Mouse (Mus musculus) liver, embryonic 13.5 days (tissue): ENCODE results near the gene Clcf1. TPM values are rescaled to one million over a fixed set of nuclear protein-coding genes. Genes with fewer than 3 reads are reported as not detected.
A peak's percentile ranks its signal among the peaks of the same experiment; 100 is the strongest.

Experiments used
- ATAC-seq: fragments of 200-750 bp; cut with Nextera tagmentation; 2 replicates; pipeline ENCODE4 v1.8.0; 2017; ENCODE audit warnings: low read depth, mild to moderate bottlenecking, moderate number of reproducible peaks, moderate library complexity
- DNase-seq: peaks from one replicate; pipeline ENCODE4 v3.0.0; 2022
- H3K27ac ChIP-seq: fragments of 300-500 bp; sonication (generic); 2 replicates; pipeline ENCODE4 v1.5.1; 2015; ENCODE audit warnings: moderate library complexity, mild to moderate bottlenecking, inconsistent platforms
- H3K27me3 ChIP-seq: fragments of 300-500 bp; sonication (generic); 2 replicates; pipeline ENCODE4 v1.6.1; 2015; ENCODE audit warnings: mild to moderate bottlenecking, inconsistent platforms
- H3K36me3 ChIP-seq: fragments of 300-500 bp; sonication (generic); 2 replicates; pipeline ENCODE4 v1.6.1; 2015; ENCODE audit warnings: mild to moderate bottlenecking, inconsistent platforms
- H3K4me1 ChIP-seq: fragments of 300-500 bp; sonication (generic); replicated peaks from 2 replicates; pipeline ENCODE4 v1.6.1; 2015; ENCODE audit warnings: inconsistent platforms
- H3K4me2 ChIP-seq: fragments of 300-500 bp; sonication (generic); 2 replicates; pipeline ENCODE4 v1.6.1; 2015; ENCODE audit warnings: inconsistent platforms, mild to moderate bottlenecking, moderate library complexity
- H3K4me3 ChIP-seq: fragments of 300-500 bp; sonication (generic); replicated peaks from 2 replicates; pipeline ENCODE4 v1.5.1; 2015; ENCODE audit warnings: mild to moderate bottlenecking, inconsistent platforms
- H3K9ac ChIP-seq: fragments of 300-500 bp; sonication (generic); 2 replicates; pipeline ENCODE4 v1.6.1; 2015; ENCODE audit warnings: mild to moderate bottlenecking, inconsistent platforms
- H3K9me3 ChIP-seq: fragments of 300-500 bp; sonication (generic); replicated peaks from 2 replicates; pipeline ENCODE4 v1.6.1; 2016; ENCODE audit warnings: inconsistent platforms
- WGBS: fragments of 180-500 bp; shearing (Covaris S2); methylation state at CpG from one replicate; pipeline ENCODE4 v1.1.7; 2015; ENCODE audit not compliant: insufficient replicate concordance; 5-methylcytosine and 5-hydroxymethylcytosine counted together
- microRNA-seq: library from miRNA; unstranded; fragments of <30 nt; microRNA quantifications from one replicate; pipeline ENCODE4, GENCODE M21; 2016
- polyA plus RNA-seq: library from polyadenylated mRNA; unstranded; fragments of >200 nt; fragmentation: Nextera tagmentation; extraction: Ambion mirVana; gene quantifications from 2 replicates; pipeline ENCODE4 v1.2.1, GENCODE M21; 2015

The Clcf1 gene
- polyA plus RNA-seq, 1 experiment from 2014 or later = 0.35 TPM

DNA sequence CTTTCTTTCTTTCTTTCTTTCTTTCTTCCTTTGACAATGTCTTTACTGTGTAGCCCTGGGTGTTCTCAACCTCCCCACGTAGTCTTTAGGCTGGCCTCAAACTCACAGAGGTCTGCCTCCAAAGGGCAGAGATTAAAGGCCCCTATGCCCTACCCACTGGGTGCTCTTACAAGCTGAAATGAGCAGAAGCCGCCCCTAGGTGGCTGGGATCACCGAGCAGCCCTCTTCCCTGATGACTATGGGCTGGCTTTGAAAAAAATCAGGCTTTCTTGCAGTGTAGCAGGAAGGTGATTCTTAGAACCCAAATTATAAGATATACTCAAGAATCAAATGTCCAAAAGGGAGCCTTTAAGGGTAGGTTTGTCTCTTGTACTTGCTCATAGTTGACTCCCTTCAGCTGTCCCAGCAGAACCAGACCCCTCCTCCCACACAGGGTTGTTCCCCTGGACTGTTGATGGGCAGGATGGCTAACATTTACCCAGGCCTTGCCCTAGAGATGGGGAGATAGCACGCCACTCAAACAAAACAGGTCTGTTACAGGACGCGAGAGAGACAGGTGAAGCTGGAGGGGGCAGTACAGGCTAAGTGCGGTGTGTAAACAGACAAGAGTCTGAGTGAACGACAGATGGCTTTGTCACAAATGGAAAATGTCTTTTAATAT is 47.1 kb downstream of the Clcf1 start:
- Histone ChIP-seq H3K27me3 (no peaks in the 10 kb centered on the region), H3K9me3 (no peaks in the 10 kb centered on the region), H3K4me1 (peaks cover 38% of the 10 kb centered on the region), H3K36me3 (no peaks in the 10 kb centered on the region), H3K27ac (no peak overlapping the region; the same call in 1 of the 2 replicates), H3K4me2 (no peak overlapping the region), H3K4me3 (no peak overlapping the region), H3K9ac (no peak overlapping the region)
- peak; percentile 36; the same call in 1 of the 2 replicates for ATAC-seq
- no peak for DNase-seq
- WGBS = 55% methylated on average over 8 of the region's 8 CpGs

DNA sequence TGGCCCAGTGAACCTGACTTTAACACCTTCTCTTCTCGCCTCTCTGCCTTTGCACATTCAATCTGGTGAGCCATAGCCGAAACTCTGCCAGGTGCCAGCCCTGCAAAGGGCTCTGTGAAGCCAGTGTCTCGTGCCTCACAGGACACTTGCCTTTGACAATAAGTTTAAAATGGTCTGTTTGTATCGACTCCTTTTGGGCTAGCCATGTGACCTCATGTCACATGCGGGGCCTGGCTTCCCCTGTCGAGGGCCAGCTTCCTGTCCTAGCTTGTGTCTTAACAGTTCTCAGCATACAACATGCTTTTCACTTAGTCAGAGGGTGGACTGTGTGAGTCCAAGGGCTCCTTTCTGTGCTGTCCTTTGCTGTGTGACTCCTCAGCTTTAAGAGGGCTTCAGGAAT is 48.7 kb downstream of the Clcf1 start:
- Histone ChIP-seq H3K4me3 (no peak overlapping the region), H3K9me3 (no peaks in the 10 kb centered on the region), H3K36me3 (no peaks in the 10 kb centered on the region), H3K4me2 (no peak overlapping the region), H3K27me3 (peaks cover 8% of the 10 kb centered on the region; the same call in 1 of the 2 replicates), H3K9ac (no peak overlapping the region), H3K4me1 (peaks cover 31% of the 10 kb centered on the region), H3K27ac (no peak overlapping the region)
- 44% methylated on average over 6 of the region's 6 CpGs for WGBS
- DNase-seq (no peak), ATAC-seq (no peak)

DNA sequence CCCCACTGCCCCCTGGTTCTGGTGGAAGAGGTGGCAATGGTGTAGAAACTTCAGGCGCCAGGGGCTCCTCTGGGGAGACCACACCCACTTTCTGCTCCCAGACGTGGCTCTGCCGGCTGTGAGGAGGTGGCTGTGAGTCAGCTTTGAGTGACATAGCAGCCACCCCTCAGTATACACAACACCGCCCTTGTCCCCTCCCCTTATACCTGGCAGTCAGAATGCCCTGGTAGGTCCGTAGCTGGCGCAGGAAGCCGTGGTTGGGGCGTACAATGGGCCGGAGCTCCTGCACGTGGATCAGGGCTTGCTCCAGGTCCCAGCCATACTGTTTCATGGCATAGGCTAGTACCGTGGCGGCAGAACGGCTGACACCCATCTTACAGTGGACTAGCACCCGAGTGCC is 49.7 kb downstream of the Clcf1 start:
- ATAC-seq = no peak
- H3K9me3 ChIP-seq = no peaks in the 10 kb centered on the region
- 51% methylated on average over 14 of the region's 14 CpGs for WGBS
- no peaks in the 10 kb centered on the region for H3K36me3 ChIP-seq
- H3K4me2 ChIP-seq = no peak overlapping the region
- no peak overlapping the region for H3K9ac ChIP-seq
- DNase-seq = no peak
- H3K4me1 ChIP-seq = peaks cover 32% of the 10 kb centered on the region
- peaks cover 16% of the 10 kb centered on the region; the same call in 1 of the 2 replicates for H3K27me3 ChIP-seq
- no peak overlapping the region for H3K27ac ChIP-seq
- no peak overlapping the region for H3K4me3 ChIP-seq

DNA sequence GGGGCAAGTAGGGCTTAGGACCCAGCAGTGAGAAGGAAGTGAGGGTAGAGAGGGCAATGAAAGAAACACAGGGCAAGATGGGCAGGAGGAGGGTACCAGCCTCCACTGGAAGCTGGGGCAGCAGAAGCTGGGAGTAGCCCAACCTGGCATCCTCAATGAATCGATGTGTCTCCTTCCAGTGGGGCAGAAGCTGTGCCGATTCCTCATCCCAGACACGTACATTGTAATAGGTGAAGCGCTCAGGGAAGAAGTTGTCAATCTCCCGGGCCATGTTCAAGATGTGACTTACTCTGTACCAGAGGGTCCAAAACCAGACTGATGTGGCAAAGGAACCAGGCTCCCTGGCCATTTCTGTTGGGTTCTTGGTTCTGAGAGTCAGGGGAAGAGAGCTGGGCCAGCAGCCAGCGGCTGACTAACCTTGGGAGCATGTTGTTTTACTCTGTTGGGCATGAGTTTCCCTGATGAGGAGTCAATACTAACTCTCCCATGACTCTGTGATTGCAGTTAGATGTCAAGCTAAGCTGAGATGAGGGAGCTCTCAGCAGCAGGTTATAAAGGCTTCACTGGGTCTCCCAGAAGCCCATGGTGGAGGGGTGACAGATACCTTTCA is 50.2 kb downstream of the Clcf1 start:
- no peaks in the 10 kb centered on the region for H3K36me3 ChIP-seq
- no peak overlapping the region for H3K9ac ChIP-seq
- 73% methylated on average over 6 of the region's 6 CpGs for WGBS
- H3K4me3 ChIP-seq = no peak overlapping the region
- no peaks in the 10 kb centered on the region for H3K9me3 ChIP-seq
- no peak overlapping the region for H3K4me2 ChIP-seq
- H3K27ac ChIP-seq = no peak overlapping the region
- ATAC-seq (no peak), DNase-seq (no peak)
- H3K27me3 ChIP-seq = peaks cover 19% of the 10 kb centered on the region; the same call in 1 of the 2 replicates
- H3K4me1 ChIP-seq = peaks cover 38% of the 10 kb centered on the region

DNA sequence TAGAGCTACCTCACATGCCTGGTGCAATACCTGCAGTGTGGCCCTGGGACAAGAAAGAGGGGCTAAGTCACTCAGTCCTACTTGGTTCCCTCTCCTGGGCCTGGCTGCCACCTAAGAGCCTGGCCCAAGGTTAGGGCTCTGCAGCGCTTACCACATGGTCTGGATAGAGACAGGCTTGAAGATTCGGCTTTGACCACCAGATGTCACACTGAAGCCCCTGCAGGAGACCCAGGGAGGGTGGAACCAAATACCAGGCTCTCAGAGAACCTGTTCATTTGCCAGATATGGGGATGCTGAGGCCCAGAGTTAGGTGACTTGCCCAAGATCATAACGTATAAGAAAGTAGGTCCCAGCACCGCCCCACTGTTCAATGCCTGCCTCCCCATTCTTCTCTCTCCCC is 51.9 kb downstream of the Clcf1 start:
- Histone ChIP-seq H3K27ac (no peak overlapping the region), H3K36me3 (no peaks in the 10 kb centered on the region), H3K9ac (no peak overlapping the region), H3K4me1 (peaks cover 32% of the 10 kb centered on the region), H3K4me2 (no peak overlapping the region), H3K4me3 (no peak overlapping the region), H3K9me3 (no peaks in the 10 kb centered on the region), H3K27me3 (peaks cover 30% of the 10 kb centered on the region)
- DNase-seq = no peak
- ATAC-seq = no peak
- 56% methylated on average over 4 of the region's 4 CpGs for WGBS

DNA sequence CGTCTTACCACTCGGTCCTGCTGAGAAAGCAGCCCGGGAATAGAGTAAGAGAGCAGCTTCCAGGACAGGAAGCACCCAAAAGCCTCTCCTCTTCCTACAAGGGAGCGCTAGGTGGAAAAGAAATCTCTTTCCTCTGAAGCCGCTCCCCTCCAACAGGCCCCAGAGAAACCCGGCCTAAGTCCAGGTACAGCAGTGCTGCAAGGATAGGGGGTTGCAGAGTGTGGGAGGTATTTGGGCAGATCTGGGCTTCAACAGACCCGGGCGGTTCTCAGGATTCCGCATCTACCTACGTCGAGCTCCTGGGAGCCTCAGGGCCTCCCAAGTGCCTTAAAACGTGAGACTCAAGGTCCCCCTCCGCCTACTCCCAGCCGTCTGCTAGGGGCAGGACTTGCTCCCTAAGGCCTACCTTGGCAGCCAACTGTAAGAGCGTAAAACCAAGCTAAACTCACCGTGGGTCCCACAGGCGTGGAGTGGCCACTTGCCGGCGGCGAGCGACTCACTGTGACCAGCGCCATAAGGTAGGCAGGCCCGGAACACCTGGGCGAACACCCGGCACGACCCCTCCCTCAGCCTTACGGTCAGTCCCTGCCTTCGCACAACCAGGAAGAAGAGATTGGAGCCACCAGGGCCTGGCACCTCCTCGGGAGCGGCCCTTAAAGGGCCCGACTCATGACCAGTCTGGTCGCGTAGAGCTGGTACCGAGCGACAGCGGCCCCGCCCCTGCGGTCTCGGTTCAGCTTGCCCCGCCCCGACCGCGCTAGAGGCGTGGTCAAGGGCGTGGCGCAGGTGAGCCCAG is 54.7 kb downstream of the Clcf1 start, which contains the start of gene Ssh3:
TSS of gene Ssh3 (minus strand) at position 615 of the 796 bp plus-strand sequence.
- H3K27me3 ChIP-seq = peaks cover 30% of the 10 kb centered on the region
- peaks cover 16% of the 10 kb centered on the region for H3K4me1 ChIP-seq
- 12% methylated on average over 46 of the region's 46 CpGs for WGBS
- H3K9me3 ChIP-seq = no peaks in the 10 kb centered on the region
- ATAC-seq (peak; percentile 79), DNase-seq (peak; percentile 54)
- H3K9ac ChIP-seq = peak within 1 kb of the TSS; percentile 45
- H3K4me2 ChIP-seq = peak within 1 kb of the TSS; percentile 67
- no peaks in the 10 kb centered on the region for H3K36me3 ChIP-seq
- no peak within 1 kb of the TSS for H3K27ac ChIP-seq
- peak within 1 kb of the TSS; percentile 49 for H3K4me3 ChIP-seq

DNA sequence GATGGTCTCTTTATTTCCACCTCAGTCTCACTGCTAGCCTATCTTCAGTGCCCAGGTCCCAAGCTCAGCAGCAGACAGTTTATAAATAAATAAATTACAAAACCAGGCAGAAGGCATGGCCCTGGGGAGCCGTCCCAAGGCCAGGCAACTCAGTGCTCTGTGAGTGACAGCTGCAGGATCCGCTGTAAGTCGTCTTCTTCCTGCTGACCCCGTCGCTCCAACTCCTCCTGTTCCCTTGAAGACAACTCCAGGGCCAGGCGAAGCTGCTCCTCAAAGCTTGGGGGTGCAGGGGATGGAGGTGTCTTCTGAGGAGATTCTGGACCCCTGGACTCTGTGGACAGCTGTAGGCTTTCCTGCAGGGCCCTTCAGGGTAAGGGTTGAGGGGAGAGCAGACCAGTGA is 56.1 kb downstream of the Clcf1 start:
- H3K4me3 ChIP-seq = no peak overlapping the region
- H3K27ac ChIP-seq = no peak overlapping the region
- peaks cover 30% of the 10 kb centered on the region for H3K27me3 ChIP-seq
- no peak overlapping the region for H3K4me2 ChIP-seq
- peaks cover 16% of the 10 kb centered on the region for H3K4me1 ChIP-seq
- no peaks in the 10 kb centered on the region for H3K36me3 ChIP-seq
- WGBS = 63% methylated on average over 6 of the region's 6 CpGs
- no peak overlapping the region for H3K9ac ChIP-seq
- H3K9me3 ChIP-seq = no peaks in the 10 kb centered on the region
- ATAC-seq (no peak), DNase-seq (no peak)

DNA sequence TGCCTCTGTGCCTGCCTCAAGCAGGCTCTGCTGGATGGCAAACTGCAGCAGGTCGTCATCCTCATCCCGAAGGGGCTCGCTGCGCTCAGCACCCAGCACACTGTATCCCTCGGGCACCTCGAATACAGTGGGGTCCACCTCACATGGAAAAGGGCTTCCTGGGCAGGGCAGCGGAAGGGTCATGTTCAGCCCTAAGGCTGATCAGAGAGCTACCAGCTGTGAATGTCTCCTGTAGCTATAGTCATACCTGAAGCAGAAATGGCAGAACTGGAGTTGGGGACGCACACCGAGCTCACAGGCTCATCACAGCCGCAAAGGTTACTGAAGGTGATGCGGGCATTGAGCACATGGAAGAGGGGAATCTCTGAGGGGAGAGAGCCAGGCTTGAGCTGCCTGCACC is 56.9 kb downstream of the Clcf1 start:
- ATAC-seq = no peak
- peaks cover 30% of the 10 kb centered on the region for H3K27me3 ChIP-seq
- WGBS = 85% methylated on average over 11 of the region's 11 CpGs
- H3K4me2 ChIP-seq = no peak overlapping the region
- H3K27ac ChIP-seq = no peak overlapping the region
- H3K9ac ChIP-seq = no peak overlapping the region
- no peak for DNase-seq
- no peaks in the 10 kb centered on the region for H3K36me3 ChIP-seq
- no peak overlapping the region for H3K4me3 ChIP-seq
- peaks cover 16% of the 10 kb centered on the region for H3K4me1 ChIP-seq
- H3K9me3 ChIP-seq = no peaks in the 10 kb centered on the region

Small RNAs within 50 kb of the gene (microRNA-seq; reads per million reads assigned to microRNA genes)
- gene Gm26115 (not detected), gene Mir6985 (not detected)

Other genes with a start within 250 kb of the Clcf1 start
- gene Aldh3b2, start 241.9 kb upstream of the Clcf1 start, polyA plus RNA-seq = 0.30 and 0.45 TPM in 2 replicates
- gene Acy3, start 227.7 kb upstream of the Clcf1 start, polyA plus RNA-seq = 9.5 and 10.2 TPM in 2 replicates
- gene Tbx10, start 221.5 kb upstream of the Clcf1 start, polyA plus RNA-seq = 0.47 and 0.54 TPM in 2 replicates
- gene Nudt8, start 213.7 kb upstream of the Clcf1 start, polyA plus RNA-seq = 13.8 and 15.9 TPM in 2 replicates
- 0.55 and 0.59 TPM in 2 replicates for gene Gm49405, start 213.6 kb upstream of the Clcf1 start, polyA plus RNA-seq
- 0.80 and 0.82 TPM in 2 replicates for gene Doc2g, start 210.9 kb upstream of the Clcf1 start, polyA plus RNA-seq
- gene Ndufv1, start 201.4 kb upstream of the Clcf1 start, polyA plus RNA-seq = 171 and 174 TPM in 2 replicates
- 629 and 652 TPM in 2 replicates for gene Gstp1, start 176.3 kb upstream of the Clcf1 start, polyA plus RNA-seq
- 7.7 and 11.2 TPM in 2 replicates for gene Gstp2, start 168.2 kb upstream of the Clcf1 start, polyA plus RNA-seq
- 28.0 and 28.3 TPM in 2 replicates for gene Gstp3, start 154.7 kb upstream of the Clcf1 start, polyA plus RNA-seq
- gene Cabp2, start 132.7 kb upstream of the Clcf1 start, polyA plus RNA-seq = 0.43 and 0.67 TPM in 2 replicates
- gene Cdk2ap2, start 117.1 kb upstream of the Clcf1 start, polyA plus RNA-seq = 94.3 and 94.7 TPM in 2 replicates
- 2.8 and 3.1 TPM in 2 replicates for gene Pitpnm1, start 114.2 kb upstream of the Clcf1 start, polyA plus RNA-seq
- gene Aip, start 88.4 kb upstream of the Clcf1 start, polyA plus RNA-seq = 37.7 and 38.9 TPM in 2 replicates
- gene Gpr152, start 74.5 kb upstream of the Clcf1 start, polyA plus RNA-seq = 0.02 TPM in 1 of 2 replicates, not detected in the other
- 0.07 and 0.13 TPM in 2 replicates for gene Cabp4, start 70.2 kb upstream of the Clcf1 start, polyA plus RNA-seq
- 70.7 and 72.6 TPM in 2 replicates for gene Coro1b, start 65.6 kb upstream of the Clcf1 start, polyA plus RNA-seq
- 18.8 and 21.3 TPM in 2 replicates for gene Ptprcap, start 60.6 kb upstream of the Clcf1 start, polyA plus RNA-seq
- gene Rps6kb2, start 50.9 kb upstream of the Clcf1 start, polyA plus RNA-seq = 30.0 and 34.2 TPM in 2 replicates
- 0.38 and 0.43 TPM in 2 replicates for gene Carns1, start 38.8 kb upstream of the Clcf1 start, polyA plus RNA-seq
- gene Tbc1d10c, start 23.0 kb upstream of the Clcf1 start, polyA plus RNA-seq = 3.7 TPM in 2 replicates
- gene Ppp1ca, start 22.2 kb upstream of the Clcf1 start, polyA plus RNA-seq = 517 and 527 TPM in 2 replicates
- 17.4 and 20.7 TPM in 2 replicates for gene Rad9a, start 12.6 kb upstream of the Clcf1 start, polyA plus RNA-seq
- gene AC109138.7, start 119 bp downstream of the Clcf1 start, polyA plus RNA-seq = not detected in 2 replicates
- 8.3 and 12.3 TPM in 2 replicates for gene Pold4, start 17.7 kb downstream of the Clcf1 start, polyA plus RNA-seq
- 1.3 and 1.7 TPM in 2 replicates for gene Ssh3, start 54.9 kb downstream of the Clcf1 start, polyA plus RNA-seq
- gene Ankrd13d, start 68.9 kb downstream of the Clcf1 start, polyA plus RNA-seq = 0.57 and 0.74 TPM in 2 replicates
- 10.1 and 10.3 TPM in 2 replicates for gene Grk2, start 92.0 kb downstream of the Clcf1 start, polyA plus RNA-seq
- 10.9 and 15.4 TPM in 2 replicates for gene Kdm2a, start 184.0 kb downstream of the Clcf1 start, polyA plus RNA-seq
- gene Rhod, start 225.2 kb downstream of the Clcf1 start, polyA plus RNA-seq = 6.5 and 6.7 TPM in 2 replicates